Mouse (Mus musculus): ENCODE measurements around the gene Gng12. TPM values are rescaled to one million over a fixed set of nuclear protein-coding genes. Genes with fewer than 3 reads are reported as not detected.

Gng12 gene
- polyA plus RNA-seq, 1 experiment from 2014 or later: 51.5 TPM

- no peak for ATAC-seq (replicated peaks; ENCODE audit: low FRiP score)
- peaks cover 6% of the 10 kb centered on the region; the same call in 1 of the 2 replicates for H3K4me1 ChIP-seq (replicated peaks; ENCODE audit: control insufficient read depth, insufficient read depth, low read length)
- DNase-seq (ENCODE audit: low spot score): no peak
- no peak overlapping the region for H3K4me2 ChIP-seq
- H3K9ac ChIP-seq (ENCODE audit: low read depth, low read length): no peak overlapping the region
- no peaks in the 10 kb centered on the region for H3K9me3 ChIP-seq (ENCODE audit: control insufficient read depth, low read length)
- no peaks in the 10 kb centered on the region for H3K36me3 ChIP-seq (ENCODE audit: control insufficient read depth, insufficient read depth, low read length)
- no peak overlapping the region for H3K27ac ChIP-seq (ENCODE audit: low read depth, low read length)
- H3K4me3 ChIP-seq (ENCODE audit: low read depth, low read length): no peak overlapping the region
- 81% methylated on average over 8 of the region's 8 CpGs for WGBS
- H3K27me3 ChIP-seq (replicated peaks; ENCODE audit: control insufficient read depth, insufficient read depth, low read length): no peaks in the 10 kb centered on the region
Observed at GRCm38 (mm10) chr6:66992786-66993185, 96.6 kb downstream of the Gng12 start.

- Histone ChIP-seq H3K27me3 (replicated peaks; ENCODE audit: control insufficient read depth, insufficient read depth, low read length) (no peaks in the 10 kb centered on the region), H3K9ac (ENCODE audit: low read depth, low read length) (no peak overlapping the region), H3K27ac (ENCODE audit: low read depth, low read length) (no peak overlapping the region), H3K4me3 (ENCODE audit: low read depth, low read length) (no peak overlapping the region), H3K36me3 (ENCODE audit: control insufficient read depth, insufficient read depth, low read length) (no peaks in the 10 kb centered on the region), H3K9me3 (ENCODE audit: control insufficient read depth, low read length) (no peaks in the 10 kb centered on the region), H3K4me2 (no peak overlapping the region), H3K4me1 (replicated peaks; ENCODE audit: control insufficient read depth, insufficient read depth, low read length) (no peaks in the 10 kb centered on the region)
- ATAC-seq (replicated peaks; ENCODE audit: low FRiP score) (no peak), DNase-seq (ENCODE audit: low spot score) (no peak)
- WGBS: 93% methylated on average over 8 of the region's 8 CpGs
Observed at GRCm38 (mm10) chr6:66994981-66995380, 98.8 kb downstream of the Gng12 start.

- Histone ChIP-seq H3K9me3 (ENCODE audit: control insufficient read depth, low read length) (no peaks in the 10 kb centered on the region), H3K4me1 (replicated peaks; ENCODE audit: control insufficient read depth, insufficient read depth, low read length) (no peaks in the 10 kb centered on the region), H3K27me3 (replicated peaks; ENCODE audit: control insufficient read depth, insufficient read depth, low read length) (no peaks in the 10 kb centered on the region), H3K36me3 (ENCODE audit: control insufficient read depth, insufficient read depth, low read length) (no peaks in the 10 kb centered on the region), H3K9ac (ENCODE audit: low read depth, low read length) (no peak overlapping the region), H3K27ac (ENCODE audit: low read depth, low read length) (no peak overlapping the region), H3K4me3 (ENCODE audit: low read depth, low read length) (no peak overlapping the region), H3K4me2 (no peak overlapping the region)
- DNase-seq (ENCODE audit: low spot score) (no peak), ATAC-seq (replicated peaks; ENCODE audit: low FRiP score) (no peak)
- 75% methylated on average over 1 of the region's 1 CpGs for WGBS
Observed at GRCm38 (mm10) chr6:66995825-66996224, 99.6 kb downstream of the Gng12 start.

- H3K36me3 ChIP-seq (ENCODE audit: control insufficient read depth, insufficient read depth, low read length): no peaks in the 10 kb centered on the region
- no peak overlapping the region for H3K27ac ChIP-seq (ENCODE audit: low read depth, low read length)
- ATAC-seq (replicated peaks; ENCODE audit: low FRiP score): no peak
- H3K4me2 ChIP-seq: no peak overlapping the region
- no peak for DNase-seq (ENCODE audit: low spot score)
- H3K9me3 ChIP-seq (ENCODE audit: control insufficient read depth, low read length): no peaks in the 10 kb centered on the region
- H3K9ac ChIP-seq (ENCODE audit: low read depth, low read length): no peak overlapping the region
- no peaks in the 10 kb centered on the region for H3K27me3 ChIP-seq (replicated peaks; ENCODE audit: control insufficient read depth, insufficient read depth, low read length)
- H3K4me3 ChIP-seq (ENCODE audit: low read depth, low read length): no peak overlapping the region
- WGBS: 70% methylated on average over 1 of the region's 1 CpGs
- no peaks in the 10 kb centered on the region for H3K4me1 ChIP-seq (replicated peaks; ENCODE audit: control insufficient read depth, insufficient read depth, low read length)
Observed at GRCm38 (mm10) chr6:66996257-66996656, 100.1 kb downstream of the Gng12 start.

DNA sequence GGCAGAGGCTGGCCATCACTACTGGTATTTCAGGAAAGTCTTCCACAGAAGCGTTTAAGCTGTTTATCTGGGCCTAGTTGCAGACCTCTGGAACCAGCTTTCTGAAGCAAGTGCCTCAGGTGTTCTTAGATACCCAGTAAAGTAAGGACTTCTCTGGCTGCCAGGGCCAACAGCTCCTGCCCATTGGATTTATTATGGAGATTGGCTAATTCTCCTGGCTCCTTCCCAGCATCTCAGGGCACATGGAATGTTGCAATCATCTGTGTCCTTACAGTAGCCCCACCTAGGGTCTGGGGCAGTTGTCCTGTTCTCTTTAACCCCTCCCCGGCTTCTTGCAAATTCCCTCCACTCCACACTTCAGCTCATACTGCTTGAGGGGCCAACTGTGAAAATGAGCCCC is 102.4 kb downstream of the Gng12 start:
- Histone ChIP-seq H3K4me1 (replicated peaks; ENCODE audit: control insufficient read depth, insufficient read depth, low read length) (no peaks in the 10 kb centered on the region), H3K4me3 (ENCODE audit: low read depth, low read length) (no peak overlapping the region), H3K36me3 (ENCODE audit: control insufficient read depth, insufficient read depth, low read length) (no peaks in the 10 kb centered on the region), H3K27me3 (replicated peaks; ENCODE audit: control insufficient read depth, insufficient read depth, low read length) (no peaks in the 10 kb centered on the region), H3K9ac (ENCODE audit: low read depth, low read length) (no peak overlapping the region), H3K27ac (ENCODE audit: low read depth, low read length) (no peak overlapping the region), H3K9me3 (ENCODE audit: control insufficient read depth, low read length) (no peaks in the 10 kb centered on the region), H3K4me2 (no peak overlapping the region)
- 86% methylated on average over 2 of the region's 2 CpGs for WGBS
- ATAC-seq (replicated peaks; ENCODE audit: low FRiP score): no peak
- no peak for DNase-seq (ENCODE audit: low spot score)

DNA sequence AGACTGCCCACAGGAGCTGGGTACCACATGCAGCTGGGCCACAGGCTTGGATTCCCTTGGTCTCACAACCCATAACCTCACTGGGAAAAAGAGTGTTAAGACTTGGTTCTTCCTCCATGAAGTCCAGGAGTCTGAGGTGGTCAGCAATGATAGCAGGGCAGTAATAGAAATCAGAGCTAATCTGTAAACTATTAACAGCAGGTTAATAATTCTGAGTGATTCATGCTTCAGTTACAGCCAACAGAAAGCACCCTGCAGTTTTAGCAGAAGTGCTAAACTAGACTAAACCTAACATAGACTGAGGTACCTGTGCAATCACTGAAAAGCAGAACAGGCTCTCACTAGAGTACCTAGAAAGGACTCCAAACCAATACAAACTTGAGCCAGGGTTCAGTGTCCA is 103.6 kb downstream of the Gng12 start:
- H3K4me1 ChIP-seq (replicated peaks; ENCODE audit: control insufficient read depth, insufficient read depth, low read length): no peaks in the 10 kb centered on the region
- ATAC-seq (replicated peaks; ENCODE audit: low FRiP score) (no peak), DNase-seq (ENCODE audit: low spot score) (no peak)
- H3K36me3 ChIP-seq (ENCODE audit: control insufficient read depth, insufficient read depth, low read length): no peaks in the 10 kb centered on the region
- H3K4me2 ChIP-seq: no peak overlapping the region
- H3K9me3 ChIP-seq (ENCODE audit: control insufficient read depth, low read length): no peaks in the 10 kb centered on the region
- no peak overlapping the region for H3K4me3 ChIP-seq (ENCODE audit: low read depth, low read length)
- H3K27me3 ChIP-seq (replicated peaks; ENCODE audit: control insufficient read depth, insufficient read depth, low read length): no peaks in the 10 kb centered on the region
- no peak overlapping the region for H3K9ac ChIP-seq (ENCODE audit: low read depth, low read length)
- H3K27ac ChIP-seq (ENCODE audit: low read depth, low read length): no peak overlapping the region

- H3K4me2 ChIP-seq: no peak overlapping the region
- ATAC-seq (replicated peaks; ENCODE audit: low FRiP score) (no peak), DNase-seq (ENCODE audit: low spot score) (no peak)
- H3K4me1 ChIP-seq (replicated peaks; ENCODE audit: control insufficient read depth, insufficient read depth, low read length): peaks cover 20% of the 10 kb centered on the region
- H3K4me3 ChIP-seq (ENCODE audit: low read depth, low read length): no peak overlapping the region
- no peaks in the 10 kb centered on the region for H3K36me3 ChIP-seq (ENCODE audit: control insufficient read depth, insufficient read depth, low read length)
- WGBS: 76% methylated on average over 3 of the region's 3 CpGs
- H3K27ac ChIP-seq (ENCODE audit: low read depth, low read length): no peak overlapping the region
- no peaks in the 10 kb centered on the region for H3K27me3 ChIP-seq (replicated peaks; ENCODE audit: control insufficient read depth, insufficient read depth, low read length)
- no peaks in the 10 kb centered on the region for H3K9me3 ChIP-seq (ENCODE audit: control insufficient read depth, low read length)
- H3K9ac ChIP-seq (ENCODE audit: low read depth, low read length): no peak overlapping the region
Observed at GRCm38 (mm10) chr6:67009888-67010287, 113.7 kb downstream of the Gng12 start.

DNA sequence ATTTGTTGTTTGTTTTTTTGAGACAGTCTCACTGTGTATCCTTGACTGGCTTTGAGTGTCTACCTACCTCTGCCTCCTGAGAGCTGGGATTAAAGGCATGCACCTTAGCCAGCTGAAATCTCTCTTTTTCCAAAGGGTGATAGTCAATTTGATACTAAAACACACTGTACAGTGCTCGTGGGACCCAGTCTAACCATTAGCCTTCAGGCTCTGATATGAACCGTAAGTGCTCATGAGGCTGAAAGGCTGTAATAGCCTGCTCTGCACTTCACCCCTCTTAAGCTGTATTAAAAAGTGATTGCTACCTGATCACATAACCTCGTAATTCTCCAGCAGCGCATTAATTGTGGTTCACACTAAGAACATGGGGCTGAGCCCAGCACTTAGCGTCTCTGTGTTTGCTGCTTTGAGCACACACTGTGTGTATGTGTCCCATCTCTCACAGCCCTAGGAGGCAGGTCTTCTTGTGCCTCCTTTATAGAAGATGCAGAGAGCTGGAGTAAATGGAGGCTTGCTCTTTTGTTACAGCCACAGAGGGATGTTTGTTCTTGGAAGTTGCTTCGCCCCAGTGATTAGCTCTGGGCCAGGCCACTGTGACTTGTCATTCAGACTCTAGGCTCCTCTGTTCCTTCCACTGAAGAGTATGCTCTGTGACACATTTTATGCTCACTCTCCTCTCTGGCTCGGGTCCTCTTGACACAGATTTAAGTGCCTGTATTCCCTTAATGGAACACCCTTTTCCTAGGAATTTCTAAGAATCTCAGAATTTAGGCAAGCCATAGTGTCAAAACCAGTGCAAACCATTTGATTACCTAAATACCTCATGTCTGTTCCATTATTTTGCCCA is 114.4 kb downstream of the Gng12 start:
- Histone ChIP-seq H3K27me3 (replicated peaks; ENCODE audit: control insufficient read depth, insufficient read depth, low read length) (no peaks in the 10 kb centered on the region), H3K9me3 (ENCODE audit: control insufficient read depth, low read length) (no peaks in the 10 kb centered on the region), H3K4me3 (ENCODE audit: low read depth, low read length) (no peak overlapping the region), H3K27ac (ENCODE audit: low read depth, low read length) (no peak overlapping the region), H3K36me3 (ENCODE audit: control insufficient read depth, insufficient read depth, low read length) (no peaks in the 10 kb centered on the region), H3K4me1 (replicated peaks; ENCODE audit: control insufficient read depth, insufficient read depth, low read length) (peaks cover 22% of the 10 kb centered on the region), H3K4me2 (no peak overlapping the region), H3K9ac (ENCODE audit: low read depth, low read length) (no peak overlapping the region)
- DNase-seq (ENCODE audit: low spot score): no peak
- ATAC-seq (replicated peaks; ENCODE audit: low FRiP score): no peak
- WGBS: 84% methylated on average over 7 of the region's 7 CpGs

- H3K27ac ChIP-seq (ENCODE audit: low read depth, low read length): no peak overlapping the region
- no peak overlapping the region for H3K9ac ChIP-seq (ENCODE audit: low read depth, low read length)
- peaks cover 28% of the 10 kb centered on the region for H3K4me1 ChIP-seq (replicated peaks; ENCODE audit: control insufficient read depth, insufficient read depth, low read length)
- DNase-seq (ENCODE audit: low spot score) (no peak), ATAC-seq (replicated peaks; ENCODE audit: low FRiP score) (no peak)
- no peaks in the 10 kb centered on the region for H3K9me3 ChIP-seq (ENCODE audit: control insufficient read depth, low read length)
- no peak overlapping the region for H3K4me3 ChIP-seq (ENCODE audit: low read depth, low read length)
- H3K4me2 ChIP-seq: no peak overlapping the region
- H3K27me3 ChIP-seq (replicated peaks; ENCODE audit: control insufficient read depth, insufficient read depth, low read length): no peaks in the 10 kb centered on the region
- no peaks in the 10 kb centered on the region for H3K36me3 ChIP-seq (ENCODE audit: control insufficient read depth, insufficient read depth, low read length)
Observed at GRCm38 (mm10) chr6:67011217-67011518, 115.0 kb downstream of the Gng12 start.
